ENCODE assay signal across 8 mouse cellular contexts in genomic region chr4:149103875-149104561, GRCm38 (mm10). TPM values are rescaled to one million over a fixed set of nuclear protein-coding genes. Genes with fewer than 3 reads are reported as not detected.
DNase-seq lines count a peak whose midpoint lies in the region; ATAC-seq and TF ChIP-seq lines count a peak whose summit lies in the region.

Dffa (plus strand) TSS chr4:149104146.

- WGBS in hindbrain, embryonic 14.5 days, result under 1% methylated on average over 35 of the region's 35 CpGs

- no peak for DNase-seq in Patski (ENCODE audit: low read depth, low spot score)
- DNase-seq in cerebellum, postnatal 14 days, result peak; percentile 95 to 97
- peak; percentile 83 to 85 for DNase-seq in frontal cortex, postnatal 25 days (ENCODE audit: low spot score in 2 of 2)
- DNase-seq in hindbrain, embryonic 14.5 days (ENCODE audit: low spot score), result peak; percentile 94
- DNase-seq in layer of hippocampus, postnatal 36 days, result peak; percentile 91 to 92
- peak; percentile 98 for DNase-seq in lung, postnatal 36 days
- peak; percentile 95 for DNase-seq in retina, postnatal 1 day
- DNase-seq in urinary bladder, adult 18-20 months (ENCODE audit: low spot score in 2 of 2), result peak; percentile 89 to 96

- H3K4me2 ChIP-seq in hindbrain, embryonic 14.5 days (replicated peaks), result peak within 1 kb of the TSS; percentile 90

- TF ChIP-seq CTCF in Patski (IDR thresholded peaks at IDR 0.05), result no peak

- no peaks in the 10 kb centered on the region for H3K27me3 ChIP-seq in Patski
- no peaks in the 10 kb centered on the region for H3K27me3 ChIP-seq in hindbrain, embryonic 14.5 days (ENCODE audit: control insufficient read depth, insufficient read depth, low read length)

- POLR2A ChIA-PET in Patski (lab: Charles Lee), result interaction anchor here (0.9 kb wide), 1 partner anchor 28 kb away, joined by 3 read pairs; no protein-coding TSS in a partner anchor

- H3K27ac ChIP-seq in hindbrain, embryonic 14.5 days, result no peak within 1 kb of the TSS

- H3K4me1 ChIP-seq in hindbrain, embryonic 14.5 days (replicated peaks; ENCODE audit: control insufficient read depth, insufficient read depth, low read length), result peaks cover 9% of the 10 kb centered on the region

- H3K4me3 ChIP-seq in hindbrain, embryonic 14.5 days (replicated peaks; ENCODE audit: low read length), result peak within 1 kb of the TSS; percentile 72

- CTCF ChIA-PET in Patski (lab: Charles Lee), result no interaction called here

- in situ Hi-C loops in Patski (cut with MboI; ENCODE audit: low pct_unique_long_range_greater_than_20kb), result no loop called here

- peak; percentile 69 for ATAC-seq in Patski
- ATAC-seq in hindbrain, embryonic 14.5 days (ENCODE audit: low FRiP score), result peak; percentile 90

- H3K9ac ChIP-seq in hindbrain, embryonic 14.5 days, result peak within 1 kb of the TSS; percentile 85

- no peaks in the 10 kb centered on the region for H3K9me3 ChIP-seq in hindbrain, embryonic 14.5 days (ENCODE audit: control insufficient read depth, low read length)

- peaks cover 26% of the 10 kb centered on the region for H3K36me3 ChIP-seq in hindbrain, embryonic 14.5 days (replicated peaks; ENCODE audit: control insufficient read depth, insufficient read depth)

RNA-seq across cellular contexts. Expression of gene Dffa, which starts in this region (rescaled TPM):
- polyA plus RNA-seq in Patski (2021), result 16.3 TPM
- 20.1 and 20.8 TPM in 2 replicates for polyA plus RNA-seq in hindbrain, embryonic 14.5 days (2014; fragmentation: Nextera tagmentation; extraction: Ambion mirVana)
- 10 to 100 TPM; 49.3 to 52.2 TPM for total RNA-seq in layer of hippocampus, postnatal 36 days (2021)
